Mouse (Mus musculus) liver, embryonic 11.5 days (tissue): ENCODE data around the gene Elp5. TPM values are rescaled to one million over a fixed set of nuclear protein-coding genes. Genes with fewer than 3 reads are reported as not detected.

Source experiments
- microRNA counts: library from miRNA; unstranded; fragments of <30 nt; microRNA quantifications from one replicate; lab custom pipeline; 2015
- microRNA-seq: library from miRNA; unstranded; fragments of <30 nt; microRNA quantifications from one replicate; pipeline ENCODE4, GENCODE M21; 2017; ENCODE audit warnings: borderline number of aligned reads
- polyA plus RNA-seq: library from polyadenylated mRNA; unstranded; fragments of >200 nt; fragmentation: Nextera tagmentation; extraction: Ambion mirVana; gene quantifications from 2 replicates; pipeline ENCODE4 v1.2.1, GENCODE M21; 2014

The Elp5 gene
- polyA plus RNA-seq, 1 experiment from 2014 or later, result 131 TPM

MicroRNAs encoded within 50 kb of the gene (microRNA counts, 519-probe panel; counts per million panel counts)
- microRNA mmu-miR-324-3p (lab: Ali Mortazavi, UCI) (not detected), microRNA mmu-miR-324-5p (lab: Ali Mortazavi, UCI) (5,452 counts per million, percentile 53 among the panel's probes with 10 or more counts)

Small RNA genes within 50 kb of the gene (microRNA-seq; reads per million reads assigned to microRNA genes)
- gene Gm44349, result not detected
- 6,372 reads per million, percentile 90 among the genes with 10 or more reads in this experiment for gene Mir324

Other genes starting within 250 kb of the Elp5 start
- gene Polr2a, start 223.9 kb downstream of the Elp5 start, polyA plus RNA-seq, result 46.1 and 48.9 TPM in 2 replicates
- gene Slc35g3, start 220.5 kb downstream of the Elp5 start, polyA plus RNA-seq, result not detected in 2 replicates
- 0.90 and 1.0 TPM in 2 replicates for gene Zbtb4, start 216.6 kb downstream of the Elp5 start, polyA plus RNA-seq
- gene Chrnb1, start 186.6 kb downstream of the Elp5 start, polyA plus RNA-seq, result 1.3 and 1.4 TPM in 2 replicates
- 1.2 TPM in 2 replicates for gene Fgf11, start 180.7 kb downstream of the Elp5 start, polyA plus RNA-seq
- 0.96 and 1.2 TPM in 2 replicates for gene Tmem102, start 176.9 kb downstream of the Elp5 start, polyA plus RNA-seq
- gene Gm39566, start 167.2 kb downstream of the Elp5 start, polyA plus RNA-seq, result not detected in 2 replicates
- gene Spem2, start 164.1 kb downstream of the Elp5 start, polyA plus RNA-seq, result not detected in 2 replicates
- not detected in 2 replicates for gene Spem1, start 160.3 kb downstream of the Elp5 start, polyA plus RNA-seq
- gene Nlgn2, start 144.7 kb downstream of the Elp5 start, polyA plus RNA-seq, result 2.8 and 3.4 TPM in 2 replicates
- 336 and 370 TPM in 2 replicates for gene Tmem256, start 144.0 kb downstream of the Elp5 start, polyA plus RNA-seq
- gene Plscr3, start 136.1 kb downstream of the Elp5 start, polyA plus RNA-seq, result 63.5 and 70.1 TPM in 2 replicates
- gene Tnk1, start 123.8 kb downstream of the Elp5 start, polyA plus RNA-seq, result 0.57 and 0.62 TPM in 2 replicates
- not detected in 2 replicates for gene Tmem95, start 104.5 kb downstream of the Elp5 start, polyA plus RNA-seq
- 2.3 and 3.6 TPM in 2 replicates for gene Kctd11, start 101.1 kb downstream of the Elp5 start, polyA plus RNA-seq
- gene Acap1, start 87.0 kb downstream of the Elp5 start, polyA plus RNA-seq, result 8.6 and 8.7 TPM in 2 replicates
- gene 2810408A11Rik, start 81.5 kb downstream of the Elp5 start, polyA plus RNA-seq, result 3.2 and 4.0 TPM in 2 replicates
- gene Neurl4, start 81.4 kb downstream of the Elp5 start, polyA plus RNA-seq, result 9.5 and 10.5 TPM in 2 replicates
- gene Gps2, start 68.6 kb downstream of the Elp5 start, polyA plus RNA-seq, result 121 and 130 TPM in 2 replicates
- gene Eif5a, start 60.6 kb downstream of the Elp5 start, polyA plus RNA-seq, result 2,995 and 3,090 TPM in 2 replicates
- gene Ybx2, start 46.7 kb downstream of the Elp5 start, polyA plus RNA-seq, result 1.3 and 1.7 TPM in 2 replicates
- gene Slc2a4, start 34.3 kb downstream of the Elp5 start, polyA plus RNA-seq, result 7.0 and 8.3 TPM in 2 replicates
- gene Cldn7, start 17.7 kb downstream of the Elp5 start, polyA plus RNA-seq, result 4.0 and 5.1 TPM in 2 replicates
- gene Ctdnep1, start 1.4 kb downstream of the Elp5 start, polyA plus RNA-seq, result 20.8 and 24.0 TPM in 2 replicates
- gene Gabarap, start 8.6 kb upstream of the Elp5 start, polyA plus RNA-seq, result 302 and 311 TPM in 2 replicates
- gene Phf23, start 13.3 kb upstream of the Elp5 start, polyA plus RNA-seq, result 33.2 and 36.6 TPM in 2 replicates
- 22.1 and 23.3 TPM in 2 replicates for gene Dvl2, start 18.1 kb upstream of the Elp5 start, polyA plus RNA-seq
- 85.7 and 89.7 TPM in 2 replicates for gene Acadvl, start 32.9 kb upstream of the Elp5 start, polyA plus RNA-seq
- 9.3 and 9.4 TPM in 2 replicates for gene Dlg4, start 34.4 kb upstream of the Elp5 start, polyA plus RNA-seq
- gene Asgr1, start 71.6 kb upstream of the Elp5 start, polyA plus RNA-seq, result 0.40 and 0.66 TPM in 2 replicates
- gene Asgr2, start 110.1 kb upstream of the Elp5 start, polyA plus RNA-seq, result 4.3 and 5.8 TPM in 2 replicates
- 0.63 and 1.5 TPM in 2 replicates for gene Mgl2, start 147.8 kb upstream of the Elp5 start, polyA plus RNA-seq
- gene Clec10a, start 173.7 kb upstream of the Elp5 start, polyA plus RNA-seq, result 0.41 and 0.53 TPM in 2 replicates
- gene Slc16a11, start 230.2 kb upstream of the Elp5 start, polyA plus RNA-seq, result 0.75 and 0.81 TPM in 2 replicates
- 9.1 and 10.1 TPM in 2 replicates for gene Slc16a13, start 238.5 kb upstream of the Elp5 start, polyA plus RNA-seq
- gene Bcl6b, start 247.3 kb upstream of the Elp5 start, polyA plus RNA-seq, result 6.8 and 7.3 TPM in 2 replicates